Mouse (Mus musculus) megakaryocyte-erythroid progenitor cell, adult 5-6 weeks (primary cell): ENCODE data around the gene Pisd. TPM values are rescaled to one million over a fixed set of nuclear protein-coding genes. Genes with fewer than 3 reads are reported as not detected.
"Not testable (repeated sequence)": the region's sequence is repeated elsewhere in the genome, so short reads cannot be mapped to it uniquely, and the experiment has no call there.

Experiments
- ATAC-seq: replicated peaks from 2 replicates; pipeline ENCODE4 v1.8.0; 2016; ENCODE audit warnings: mild to moderate bottlenecking, inconsistent platforms; ENCODE audit not compliant: severe bottlenecking, poor library complexity, low FRiP score, low TSS enrichment
- total RNA-seq, 2 experiments: library from RNA; stranded (forward) in 1 of 2; stranded (reverse) in 1 of 2; fragments of 200-1000, 215-1000 nt in 1 of 2; fragments of >200 nt in 1 of 2; fragmentation: Nextera tagmentation in 1 of 2; gene quantifications; 2 replicates each; pipeline ENCODE4 v1.2.3; 2014 to 2017

The Pisd gene
- total RNA-seq, 2 experiments from 2014 or later, result 10.9 to 23.1 TPM

GRCm38 (mm10) chr5:32747650-32748375, 37.6 kb downstream of the Pisd start:
- peak; percentile 75 for ATAC-seq

GRCm38 (mm10) chr5:32745705-32746655, 39.5 kb downstream of the Pisd start:
- ATAC-seq, result peak; percentile 46

- no peak for ATAC-seq
Observed at GRCm38 (mm10) chr5:32742149-32742548, 43.3 kb downstream of the Pisd start.

GRCm38 (mm10) chr5:32741377-32741776, 44.1 kb downstream of the Pisd start:
- peak; percentile 39 for ATAC-seq

GRCm38 (mm10) chr5:32740850-32741249, 44.6 kb downstream of the Pisd start:
- not testable (repeated sequence) for ATAC-seq

- no peak for ATAC-seq
Observed at GRCm38 (mm10) chr5:32740138-32740537, 45.3 kb downstream of the Pisd start.

- peak; percentile 25 for ATAC-seq
Observed at GRCm38 (mm10) chr5:32736770-32737169, 48.7 kb downstream of the Pisd start.

GRCm38 (mm10) chr5:32735779-32736178, 49.7 kb downstream of the Pisd start:
- ATAC-seq, result no peak

- ATAC-seq, result peak; percentile 59
Observed at GRCm38 (mm10) chr5:32733892-32734291, 51.6 kb downstream of the Pisd start.

GRCm38 (mm10) chr5:32728851-32729250, 56.6 kb downstream of the Pisd start:
- ATAC-seq, result no peak

- ATAC-seq, result peak; percentile 77
Observed at GRCm38 (mm10) chr5:32728300-32728699, 57.1 kb downstream of the Pisd start.

- ATAC-seq, result not testable (repeated sequence)
Observed at GRCm38 (mm10) chr5:32725397-32725796, 60.0 kb downstream of the Pisd start.

GRCm38 (mm10) chr5:32723981-32724380, 61.5 kb downstream of the Pisd start:
- ATAC-seq, result 0 out of 2 replicates have a peak, but pooled peaks have one; percentile 35

- ATAC-seq, result peak; percentile 69
Observed at GRCm38 (mm10) chr5:32722711-32723110, 62.7 kb downstream of the Pisd start.

- ATAC-seq, result peak; percentile 35; the same call in 1 of the 2 replicates
Observed at GRCm38 (mm10) chr5:32722263-32722662, 63.2 kb downstream of the Pisd start.

- ATAC-seq, result no peak
Observed at GRCm38 (mm10) chr5:32721316-32721715, 64.1 kb downstream of the Pisd start.

GRCm38 (mm10) chr5:32720416-32720815, 65.0 kb downstream of the Pisd start:
- no peak for ATAC-seq

- ATAC-seq, result no peak
Observed at GRCm38 (mm10) chr5:32718916-32719315, 66.5 kb downstream of the Pisd start.

GRCm38 (mm10) chr5:32717726-32718125, 67.7 kb downstream of the Pisd start:
- ATAC-seq, result no peak

- ATAC-seq, result peak; percentile 91
Observed at GRCm38 (mm10) chr5:32713703-32714467, 71.6 kb downstream of the Pisd start.
